Mouse (Mus musculus) lung, adult 2 months (tissue): ENCODE measurements at regions not wholly inside any gene's neighbourhood (a gene's known extent, or its start where the extent isn't known, plus 50 kb on each side); places are given as distances from the start of the nearest gene placed in this dataset.

ENCODE experiments used
- DNase-seq: peaks from one replicate; pipeline ENCODE4 v3.0.0; 2022
- H3K4me1 ChIP-seq: fragments of 200-500 bp; 2 replicates; pipeline ENCODE4 v1.6.1; 2011; ENCODE audit warnings: low read length; ENCODE audit not compliant: control insufficient read depth, insufficient read depth
- H3K4me3 ChIP-seq: fragments of 200-500 bp; replicated peaks from 2 replicates; pipeline ENCODE3; 2011; ENCODE audit warnings: low read depth, mild to moderate bottlenecking, control low read depth, low read length; ENCODE audit errors: extremely low read depth
- CTCF ChIP-seq: fragments of 200-500 bp; IDR thresholded peaks from 2 replicates; pipeline ENCODE4 v1.5.1; 2011; ENCODE audit warnings: mild to moderate bottlenecking, low read length, control low read depth; ENCODE audit not compliant: insufficient read depth
- POLR2A ChIP-seq: fragments of 200-500 bp; IDR thresholded peaks from 2 replicates; pipeline ENCODE4 v1.6.1; 2011; ENCODE audit warnings: low read depth, mild to moderate bottlenecking, control low read depth, low read length, borderline replicate concordance; ENCODE audit errors: extremely low read depth
- WGBS: fragments of 180-500 bp; shearing (Covaris S2); methylation state at CpG from one replicate; pipeline ENCODE4 v1.1.7; 2018; 5-methylcytosine and 5-hydroxymethylcytosine counted together

GRCm38 (mm10) chr9:47422151-47422599, 107.8 kb upstream of the Cadm1 start:
- no peak overlapping the region for H3K4me3 ChIP-seq
- peaks cover 11% of the 10 kb centered on the region for H3K4me1 ChIP-seq
- TF ChIP-seq CTCF (no peak), POLR2A (no peak)
- peak; percentile 30 for DNase-seq
- 15% methylated on average over 9 of the region's 9 CpGs for whole genome bisulfite sequencing

DNA sequence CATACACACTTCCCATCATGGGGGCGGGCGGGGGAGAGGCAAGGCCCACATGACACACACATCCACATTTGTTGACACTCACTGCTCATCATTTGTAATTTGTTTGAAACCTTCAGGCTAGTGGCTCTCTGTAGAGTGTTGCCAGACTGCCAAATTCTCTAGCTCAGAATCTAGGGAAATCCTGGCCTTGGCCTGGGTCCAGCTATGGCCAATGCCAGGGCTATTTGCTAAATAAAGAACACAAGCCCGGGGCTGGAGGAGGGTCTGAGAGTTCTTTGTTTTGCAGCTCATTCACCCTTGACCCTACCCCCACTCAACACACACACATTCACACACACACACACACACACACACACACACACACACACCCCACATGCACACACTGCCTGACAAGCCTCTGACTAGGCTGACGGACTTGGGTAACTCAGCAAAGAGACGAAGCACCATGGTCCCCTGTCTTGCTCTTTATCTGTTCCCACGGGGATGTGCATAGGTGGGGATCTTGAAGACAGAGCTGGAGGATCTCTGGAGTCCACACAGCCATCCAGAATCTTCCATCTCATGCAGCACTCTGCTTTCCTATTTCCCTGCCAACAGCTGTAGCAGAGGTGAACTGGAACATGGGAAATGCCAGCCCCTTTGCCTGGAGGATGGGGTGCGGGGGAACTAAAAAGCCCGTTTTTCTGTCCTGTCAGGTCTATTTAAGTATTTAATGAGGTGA, 107.1 kb upstream of the Cadm1 start:
- WGBS = 34% methylated on average over 8 of the region's 8 CpGs
- Histone ChIP-seq H3K4me3 (no peak overlapping the region), H3K4me1 (peaks cover 11% of the 10 kb centered on the region)
- DNase-seq = peak; percentile 60
- TF ChIP-seq POLR2A = no peak
- no peak for TF ChIP-seq CTCF

GRCm38 (mm10) chr9:47423462-47423832, 106.5 kb upstream of the Cadm1 start:
- no peak for DNase-seq
- TF ChIP-seq CTCF (no peak), POLR2A (no peak)
- whole genome bisulfite sequencing = 33% methylated on average over 3 of the region's 3 CpGs
- Histone ChIP-seq H3K4me3 (no peak overlapping the region), H3K4me1 (peaks cover 11% of the 10 kb centered on the region)

- no peak for DNase-seq
- no peak overlapping the region for H3K4me3 ChIP-seq
- 96% methylated on average over 3 of the region's 3 CpGs for WGBS
These were observed 105.8 kb upstream of the Cadm1 start for GRCm38 (mm10) chr9:47424191-47424590.

DNA sequence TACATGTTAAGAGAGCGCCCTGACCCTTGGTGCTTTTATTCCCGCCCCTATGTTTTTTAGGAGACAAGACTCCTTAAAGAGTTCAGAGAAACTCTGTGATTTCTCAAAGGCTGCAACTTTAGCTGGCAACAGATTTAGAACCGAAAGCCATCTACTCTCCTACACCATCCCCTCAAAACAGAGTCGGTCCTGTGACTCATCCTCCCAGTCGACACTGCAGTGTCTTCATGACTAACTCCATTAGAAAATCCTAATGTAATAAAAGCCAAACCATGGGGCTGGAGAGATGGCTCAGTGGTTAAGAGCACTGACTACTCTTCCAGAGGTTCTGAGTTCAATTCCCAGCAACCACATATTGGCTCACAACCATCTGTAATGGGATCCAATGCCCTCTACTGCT, 103.3 kb upstream of the Cadm1 start:
- TF ChIP-seq CTCF = no peak
- no peak for TF ChIP-seq POLR2A
- peaks cover 15% of the 10 kb centered on the region for H3K4me1 ChIP-seq
- H3K4me3 ChIP-seq = no peak overlapping the region
- 99% methylated on average over 5 of the region's 5 CpGs for WGBS
- DNase-seq = no peak

More at GRCm38 (mm10) chr9:47424191-47424590, 105.8 kb upstream of the Cadm1 start:
- no peak for TF ChIP-seq POLR2A
- TF ChIP-seq CTCF = no peak
- peaks cover 12% of the 10 kb centered on the region for H3K4me1 ChIP-seq

DNA sequence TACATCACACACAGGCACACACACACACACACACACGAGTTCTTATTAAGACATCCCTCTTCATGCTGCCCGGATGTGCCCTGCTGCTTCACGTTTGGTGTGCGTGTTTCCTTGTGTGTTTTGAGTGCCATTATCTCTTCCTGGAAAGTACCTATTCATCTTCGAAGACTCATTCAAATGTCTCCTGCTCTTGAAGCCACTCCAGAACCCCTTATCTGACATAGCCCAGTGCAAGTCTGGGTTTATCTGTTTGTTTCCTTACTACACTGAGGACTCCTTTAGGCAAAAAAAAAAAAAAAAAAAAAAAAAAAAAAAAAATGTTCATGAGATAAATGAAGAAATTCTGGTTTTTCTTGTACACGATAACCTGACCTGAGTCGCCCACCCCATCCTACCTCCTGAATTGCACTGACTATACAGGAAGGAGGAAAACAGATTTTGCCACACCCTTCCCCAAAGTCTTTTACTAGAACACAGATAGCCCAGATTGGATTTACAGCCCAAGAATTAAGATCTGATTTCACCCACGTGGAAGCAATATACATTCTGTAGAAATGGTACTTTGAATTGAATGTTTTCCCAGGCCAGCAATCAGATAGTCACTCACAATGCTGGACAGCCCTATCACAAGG, 101.1 kb upstream of the Cadm1 start:
- Histone ChIP-seq H3K4me3 (no peak overlapping the region), H3K4me1 (peaks cover 4% of the 10 kb centered on the region; the same call in 1 of the 2 replicates)
- DNase-seq = no peak
- WGBS = 33% methylated on average over 8 of the region's 8 CpGs
- TF ChIP-seq CTCF (no peak), POLR2A (no peak)

- no peak for DNase-seq
- TF ChIP-seq CTCF (no peak), POLR2A (no peak)
These were observed 100.3 kb upstream of the Cadm1 start for GRCm38 (mm10) chr9:47429691-47430090.

DNA sequence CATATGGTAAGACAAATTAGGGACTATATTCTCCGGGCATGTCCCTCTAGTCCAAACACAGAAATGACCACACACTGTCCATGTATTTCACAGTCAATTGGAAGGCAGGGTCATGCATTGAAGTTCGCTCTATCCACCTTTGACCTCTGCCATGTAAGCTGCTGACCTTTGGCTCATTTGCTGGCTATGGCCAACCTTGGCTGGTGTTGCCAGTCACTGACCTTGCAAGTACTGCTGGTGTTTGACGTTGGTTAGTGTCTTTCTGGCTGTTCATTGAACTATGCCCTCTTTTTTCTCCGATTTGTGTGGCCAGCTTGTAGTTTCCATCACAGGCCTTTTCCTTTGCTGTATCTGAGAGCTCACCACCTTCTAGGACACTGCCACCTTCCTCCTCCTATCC, 97.3 kb upstream of the Cadm1 start:
- TF ChIP-seq POLR2A = no peak
- TF ChIP-seq CTCF = no peak
- DNase-seq = no peak
- Histone ChIP-seq H3K4me3 (no peak overlapping the region), H3K4me1 (peaks cover 4% of the 10 kb centered on the region; the same call in 1 of the 2 replicates)
- 81% methylated on average over 4 of the region's 4 CpGs for WGBS

More at GRCm38 (mm10) chr9:47429691-47430090, 100.3 kb upstream of the Cadm1 start:
- Histone ChIP-seq H3K4me1 (peaks cover 4% of the 10 kb centered on the region; the same call in 1 of the 2 replicates), H3K4me3 (no peak overlapping the region)
- WGBS = no CpG with 5 or more reads among the region's 1 CpGs

DNA sequence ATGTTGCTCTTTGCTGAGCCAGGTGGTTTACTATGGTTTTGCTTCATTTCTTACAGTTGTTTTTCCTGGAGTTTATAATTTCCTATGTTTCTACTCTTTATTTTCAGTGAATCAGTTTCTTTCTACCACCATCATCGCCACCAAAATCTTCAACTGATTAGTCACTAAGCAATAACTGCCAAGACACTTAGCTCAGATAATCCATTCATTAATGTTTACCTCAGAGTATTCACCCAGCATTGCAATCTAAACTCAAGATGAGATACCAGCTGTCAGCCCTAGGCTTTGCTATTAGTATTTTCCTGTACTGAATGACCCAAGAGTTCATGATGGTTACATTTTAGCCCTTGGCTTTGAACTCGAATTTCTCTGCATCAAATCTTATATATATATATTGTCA, 96.8 kb upstream of the Cadm1 start:
- no peak for DNase-seq
- Histone ChIP-seq H3K4me3 (no peak overlapping the region), H3K4me1 (peaks cover 4% of the 10 kb centered on the region; the same call in 1 of the 2 replicates)
- no peak for TF ChIP-seq CTCF
- TF ChIP-seq POLR2A = no peak
- 65% methylated on average over 2 of the region's 2 CpGs for WGBS

DNA sequence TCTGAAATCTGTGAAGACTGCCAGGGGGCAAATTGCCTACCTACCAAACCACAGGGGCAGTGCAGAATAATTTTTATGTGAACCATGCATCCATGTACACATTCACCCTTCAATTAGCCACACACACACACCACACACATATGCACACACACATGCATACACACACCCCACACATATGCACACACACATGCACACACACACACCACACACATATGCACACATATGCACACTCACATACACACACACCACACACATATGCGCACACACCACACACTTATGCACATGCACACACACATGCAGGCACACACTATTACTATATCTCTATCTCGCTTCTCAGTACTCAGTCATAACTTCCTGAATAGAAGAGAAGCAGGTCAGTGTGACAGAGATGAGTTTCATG, 95.9 kb upstream of the Cadm1 start:
- Histone ChIP-seq H3K4me1 (peaks cover 4% of the 10 kb centered on the region; the same call in 1 of the 2 replicates), H3K4me3 (no peak overlapping the region)
- DNase-seq = no peak
- TF ChIP-seq POLR2A (no peak), CTCF (no peak)
- 85% methylated on average over 2 of the region's 2 CpGs for WGBS
